Mouse (Mus musculus): Measurements from ENCODE around the gene Ppia.
A peak's percentile ranks its signal among the peaks of the same experiment; 100 is the strongest.
"Not testable (repeated sequence)": the region's sequence is repeated elsewhere in the genome, so short reads cannot be mapped to it uniquely, and the experiment has no call there.

The Ppia gene

DNA sequence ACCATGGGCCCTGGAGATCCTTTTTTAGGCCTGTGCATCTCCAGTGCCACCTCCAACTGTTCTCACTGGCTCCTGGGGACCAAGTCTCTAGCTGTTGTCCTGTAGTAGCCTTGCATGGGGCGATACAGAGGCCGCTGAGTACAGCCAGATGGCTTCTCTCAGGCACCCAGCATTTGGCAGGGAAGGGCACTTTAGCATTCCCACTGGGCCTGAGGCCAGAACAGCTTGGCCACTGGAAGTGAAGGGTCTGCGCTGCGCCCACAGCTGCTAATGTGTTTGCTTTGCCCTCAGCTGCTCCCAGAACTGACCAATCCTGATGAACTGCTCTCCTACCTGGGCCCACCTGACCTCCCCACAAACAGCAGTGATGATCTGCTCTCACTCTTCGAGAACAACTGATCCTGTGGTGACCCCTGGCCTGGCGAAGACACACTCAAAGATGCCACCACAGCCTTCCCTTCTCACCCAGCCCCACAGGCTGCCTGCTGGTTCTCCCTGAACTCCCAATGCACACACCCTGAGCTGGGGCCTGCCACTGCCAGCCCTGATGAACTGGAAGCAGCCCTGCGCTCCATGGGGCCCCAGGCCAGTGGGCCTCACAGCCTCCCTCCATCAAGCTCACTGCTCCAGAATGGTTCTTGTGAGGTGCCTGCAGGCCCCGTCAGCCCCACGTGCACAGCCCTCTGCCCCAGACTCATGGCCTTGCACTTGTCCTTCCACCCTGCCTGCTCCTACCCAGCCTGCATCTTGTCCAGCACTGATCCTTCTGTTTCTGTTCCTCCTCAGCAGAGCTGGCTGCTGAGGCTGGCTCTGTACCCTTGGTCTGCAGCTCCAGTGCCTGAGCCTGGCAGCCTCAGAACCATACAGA lies 10.3 kb upstream of the Ppia start:
- no peak for DNase-seq

- no peak for DNase-seq
These were observed 9.6 kb upstream of the Ppia start for GRCm38 (mm10) chr11:6405591-6406081.

DNA sequence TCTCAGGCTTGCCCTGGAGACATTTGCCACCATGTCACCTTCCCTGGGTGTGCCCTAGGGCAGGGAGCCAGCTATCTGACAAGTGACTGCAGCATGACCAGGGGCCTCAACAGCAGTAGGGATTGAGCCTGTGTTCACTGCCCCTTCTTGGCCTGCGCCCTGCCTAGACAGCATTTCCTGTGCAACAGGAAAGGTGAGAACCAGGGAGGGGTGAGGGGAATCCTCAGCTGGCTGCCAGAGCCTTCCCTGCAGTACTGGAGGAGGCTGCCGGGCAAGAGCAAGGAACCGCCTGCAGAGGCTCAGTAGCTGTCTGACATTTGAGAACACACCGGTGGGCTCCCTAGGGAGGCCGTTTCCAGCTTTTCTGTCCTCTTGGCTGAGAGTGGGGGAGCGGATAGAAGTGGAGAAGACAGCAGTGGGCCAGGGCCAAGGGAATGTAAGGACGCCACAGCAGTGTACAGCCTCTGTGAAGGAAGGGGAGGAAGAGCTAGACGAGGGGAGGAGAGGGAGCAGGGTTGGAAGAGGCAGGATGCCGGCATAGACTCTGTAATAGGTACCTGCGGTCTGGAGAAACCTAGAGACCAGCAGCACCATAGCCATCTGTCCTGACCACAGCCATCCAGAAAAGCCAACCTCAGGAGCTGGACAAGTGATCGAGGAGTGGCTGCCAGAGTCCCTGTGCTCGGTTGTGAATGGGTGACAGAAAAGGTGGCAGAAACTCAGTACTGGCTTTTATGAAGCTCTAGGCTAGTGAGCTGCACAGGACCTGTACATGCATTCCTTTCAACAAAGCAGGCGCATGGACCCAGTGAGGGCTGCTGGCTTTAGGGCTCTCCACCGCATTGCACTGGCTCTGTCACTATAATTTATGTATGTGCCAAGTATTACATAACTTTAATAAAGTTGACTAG lies 8.7 kb upstream of the Ppia start:
- peak; percentile 74 for DNase-seq

DNA sequence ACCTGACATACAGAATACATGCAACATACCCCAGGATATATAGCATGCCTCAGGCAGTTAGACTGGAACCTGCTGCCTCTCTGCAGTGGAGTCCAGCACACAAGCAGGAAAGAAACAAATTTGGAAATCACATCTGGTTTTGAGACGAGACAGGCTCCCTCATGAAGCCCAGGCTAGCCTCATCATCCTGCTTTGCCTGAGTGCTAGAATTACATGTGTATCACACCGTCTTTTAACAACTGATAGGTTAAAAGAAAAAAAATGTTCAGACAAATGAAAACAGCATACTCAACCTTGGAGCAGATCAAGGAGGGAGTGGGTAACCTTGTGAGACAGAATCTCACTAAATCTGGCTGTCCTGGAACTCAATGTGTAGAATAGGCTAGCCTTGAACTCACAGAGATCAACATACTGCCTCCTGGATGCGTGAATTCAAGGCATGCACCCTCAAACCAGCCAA lies 8.1 kb upstream of the Ppia start:
- no peak for DNase-seq

DNA sequence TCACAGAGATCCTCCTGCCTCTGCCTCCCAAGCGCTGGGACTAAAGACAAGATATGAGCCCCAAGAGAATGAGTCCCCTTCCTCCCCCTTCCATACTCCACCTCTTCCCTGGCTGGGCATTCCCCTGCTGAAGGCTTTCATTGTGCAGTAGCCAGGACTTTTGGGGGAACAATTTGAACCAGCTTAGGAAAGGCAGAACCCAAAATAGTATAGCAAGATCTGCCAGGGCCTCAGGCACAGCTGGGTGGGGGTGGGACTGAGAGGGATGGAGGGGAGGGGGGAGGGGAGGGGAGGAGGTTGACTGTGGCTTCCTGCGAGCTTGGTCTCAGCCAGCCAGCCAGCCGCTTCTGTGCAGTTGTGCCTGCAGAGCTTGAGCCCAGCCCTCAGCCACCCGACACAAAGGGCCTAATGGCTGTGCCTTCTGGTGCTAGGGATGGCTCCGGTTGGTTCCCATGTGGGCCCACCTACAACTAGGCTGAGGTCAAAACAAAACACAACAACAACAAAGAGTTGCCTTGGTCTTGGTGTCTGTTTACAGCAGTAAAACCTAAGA lies 5.1 kb upstream of the Ppia start:
- no peak for DNase-seq

DNA sequence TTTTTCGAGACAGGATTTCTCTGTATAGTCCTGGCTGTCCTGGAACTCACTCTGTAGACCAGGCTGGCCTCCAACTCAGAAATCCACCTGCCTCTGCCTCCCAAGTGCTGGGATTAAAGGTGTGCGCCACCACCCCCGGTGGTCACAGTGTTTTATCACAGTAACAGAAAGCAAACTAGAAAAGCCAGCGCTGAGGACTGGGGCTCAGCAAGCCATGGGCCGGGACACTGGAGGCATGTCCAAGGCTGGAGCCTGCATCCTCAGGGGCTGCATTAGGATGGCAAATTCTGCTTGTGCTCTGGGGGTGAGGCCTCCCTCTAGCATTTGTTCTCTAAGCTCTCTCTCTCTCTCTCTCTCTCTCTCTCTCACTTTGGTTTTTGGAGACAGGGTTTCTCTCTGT lies 4.5 kb upstream of the Ppia start:
- DNase-seq, result not testable (repeated sequence)

GRCm38 (mm10) chr11:6411684-6412083 lies 3.6 kb upstream of the Ppia start:
- DNase-seq, result peak; percentile 81

- no peak for DNase-seq
These were observed 2.0 kb upstream of the Ppia start for GRCm38 (mm10) chr11:6413264-6413663.

GRCm38 (mm10) chr11:6415551-6416404 lies 535 bp downstream of the Ppia start:
- peak; percentile 96 for DNase-seq

DNA sequence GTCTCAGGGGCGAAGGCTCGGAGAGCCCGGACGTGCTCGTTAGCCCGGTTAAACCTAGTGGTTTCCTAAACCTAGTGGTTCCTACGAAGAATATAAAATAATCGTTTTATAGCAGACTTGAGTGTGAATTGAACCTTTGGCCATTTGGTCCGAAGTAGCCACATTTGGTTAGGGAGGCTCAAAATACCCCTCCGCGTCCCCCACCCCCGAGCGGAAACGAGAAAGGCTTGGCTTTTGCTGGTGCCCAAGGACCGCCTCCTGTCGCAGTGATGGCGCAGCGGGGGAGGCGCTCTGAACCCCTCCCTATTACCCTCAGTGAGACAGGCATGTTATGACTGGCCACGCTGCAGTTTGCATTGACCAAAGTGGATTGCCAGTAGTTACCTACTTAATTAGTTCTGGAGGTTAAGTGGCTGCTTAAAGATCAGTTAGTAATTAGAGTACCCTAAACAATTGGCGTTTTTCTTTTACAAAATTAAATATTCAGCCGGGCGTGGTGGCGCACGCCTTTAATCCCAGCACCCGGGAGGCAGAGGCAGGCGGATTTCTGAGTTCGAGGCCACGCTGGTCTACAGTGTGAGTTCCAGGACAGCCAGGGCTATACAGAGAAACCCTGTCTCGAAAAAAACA lies 1.3 kb downstream of the Ppia start:
- DNase-seq, result peak; percentile 83

GRCm38 (mm10) chr11:6417069-6417468 lies 1.8 kb downstream of the Ppia start:
- DNase-seq, result no peak

DNA sequence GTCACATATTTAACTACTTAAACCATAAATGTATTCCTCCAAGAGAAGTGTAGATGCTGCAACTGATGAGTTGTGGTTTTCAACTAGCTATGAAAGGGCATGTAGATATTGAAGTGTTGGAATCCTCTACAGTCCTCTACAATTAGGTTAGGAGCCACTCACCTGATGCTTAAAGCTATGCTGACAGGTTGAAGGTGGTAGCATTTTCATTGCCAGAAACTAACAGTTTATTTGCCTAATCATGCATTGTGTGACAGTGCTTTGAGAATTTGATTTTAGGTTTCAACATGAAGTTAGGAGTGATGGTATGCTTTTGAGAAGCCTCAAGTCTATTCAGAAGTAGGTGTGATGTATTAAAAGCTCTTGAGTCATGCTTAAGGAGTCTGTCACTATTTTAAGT lies 2.2 kb downstream of the Ppia start:
- no peak for DNase-seq

- DNase-seq, result no peak
These were observed 3.5 kb downstream of the Ppia start for GRCm38 (mm10) chr11:6418751-6419150.

- not testable (repeated sequence) for DNase-seq
These were observed 3.9 kb downstream of the Ppia start for GRCm38 (mm10) chr11:6419156-6419555.

DNA sequence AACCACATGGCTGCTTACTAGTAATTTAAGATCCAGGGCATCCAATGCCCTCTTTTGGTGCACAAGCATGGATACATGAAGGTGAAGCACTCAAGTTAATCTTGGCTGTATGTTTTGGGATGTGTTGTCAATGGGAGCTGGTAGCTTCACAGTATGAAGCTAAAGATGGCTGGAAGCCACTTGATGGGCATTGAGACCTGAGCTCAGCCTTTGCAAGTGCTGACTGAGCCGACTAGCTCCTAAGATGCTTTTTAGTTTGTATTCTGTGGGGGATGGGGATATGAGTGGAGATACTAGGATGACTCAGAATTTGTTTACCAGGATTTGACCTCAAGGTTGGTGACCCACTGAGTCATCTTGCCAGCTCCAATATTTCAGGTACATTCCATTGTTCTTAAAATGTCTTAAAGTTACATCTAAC lies 5.0 kb downstream of the Ppia start:
- no peak for DNase-seq

DNA sequence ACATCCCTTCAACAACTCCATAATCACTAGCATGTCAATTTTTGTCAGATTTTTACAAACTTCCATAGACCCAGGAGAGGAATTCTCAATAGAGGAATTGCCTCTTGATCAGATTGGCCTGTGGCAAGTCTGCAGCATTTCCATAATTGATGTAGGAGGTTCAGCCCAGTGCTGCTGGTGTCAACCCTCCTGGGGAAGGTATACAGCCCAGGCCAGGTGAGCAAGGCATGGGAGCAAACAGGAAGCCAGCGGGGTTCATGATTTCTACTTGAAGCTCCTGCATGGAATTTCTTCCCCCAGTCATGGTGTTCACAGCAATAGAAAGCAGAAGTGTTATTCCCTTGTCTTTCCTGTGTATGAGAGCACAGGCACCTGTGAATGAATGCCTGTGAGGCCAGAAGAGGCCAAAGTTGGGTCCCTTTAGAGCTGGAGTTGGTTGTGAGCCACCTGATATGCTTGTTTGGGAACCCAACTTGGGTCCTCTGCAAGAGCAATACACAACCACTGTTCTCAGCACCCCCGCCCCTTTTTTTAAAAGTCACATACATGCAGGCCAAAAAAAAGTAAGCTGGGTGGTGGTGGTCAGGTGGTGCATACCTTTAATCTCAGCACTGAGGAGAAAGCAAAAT lies 5.6 kb downstream of the Ppia start:
- DNase-seq, result no peak

- DNase-seq, result no peak
These were observed 14.9 kb downstream of the Ppia start for GRCm38 (mm10) chr11:6430186-6430585.

DNA sequence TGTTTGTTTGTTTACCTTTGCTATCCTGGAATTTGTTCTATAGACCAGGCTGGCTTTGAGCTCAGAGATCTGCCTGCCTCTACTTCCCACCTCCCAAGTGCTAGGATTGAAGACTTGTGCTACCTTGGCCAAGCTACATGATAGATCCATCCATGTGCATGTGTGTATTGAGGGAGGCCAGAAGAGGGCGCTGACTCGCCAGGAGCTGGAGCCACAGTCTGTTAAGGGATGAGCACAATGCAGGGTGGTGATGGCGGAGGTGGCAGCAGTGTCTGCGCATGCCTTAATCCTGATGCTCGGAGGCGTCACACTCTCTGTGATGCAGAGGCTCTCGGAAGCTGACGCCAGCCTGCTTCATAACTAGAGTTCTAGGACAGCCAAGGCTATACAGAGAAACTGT lies 21.2 kb downstream of the Ppia start:
- DNase-seq, result peak; percentile 62

DNA sequence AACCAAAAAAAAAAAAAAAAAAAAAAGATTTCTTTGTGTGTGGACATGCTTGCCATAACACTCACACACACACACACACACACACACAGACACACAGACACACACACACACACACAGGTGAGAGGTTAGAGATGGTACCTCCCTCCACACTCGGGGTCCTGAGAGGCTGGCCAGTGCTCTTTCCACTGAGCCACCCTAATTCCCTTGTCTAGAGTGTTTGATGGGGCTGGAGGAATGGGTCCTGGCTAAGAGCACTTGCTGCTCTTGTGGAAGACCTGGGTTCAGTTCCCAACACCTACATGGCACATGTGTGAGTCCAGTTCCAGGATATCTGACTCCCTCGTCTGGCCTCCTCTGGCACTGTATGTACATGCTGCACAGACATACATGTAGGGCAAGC lies 22.4 kb downstream of the Ppia start:
- no peak for DNase-seq

- no peak for DNase-seq
These were observed 24.9 kb downstream of the Ppia start for GRCm38 (mm10) chr11:6440171-6440570.

DNA sequence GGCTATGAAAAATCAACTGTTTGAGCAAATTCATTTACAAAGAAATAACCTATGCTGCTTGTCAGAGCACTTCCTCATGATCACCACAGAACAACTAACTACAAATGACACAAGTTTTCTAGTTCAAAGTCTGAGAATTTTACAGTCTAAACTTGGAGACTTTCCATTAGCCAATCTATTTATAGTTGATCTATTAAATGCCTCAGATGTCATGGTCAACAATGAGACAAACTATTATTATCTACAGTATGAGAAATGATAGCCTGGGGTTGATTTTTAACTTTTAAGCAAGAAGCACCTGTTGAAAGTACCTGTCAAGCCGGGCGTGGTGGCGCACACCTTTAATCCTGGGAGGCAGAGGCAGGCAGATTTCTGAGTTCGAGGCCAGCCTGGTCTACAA lies 27.3 kb downstream of the Ppia start:
- DNase-seq, result no peak

Data from embryo, embryonic 11 days (tissue).